Mouse (Mus musculus): ENCODE measurements around the gene Cldn17.

Cldn17 gene

GRCm38 (mm10) chr16:88506878-88507277 is at the start of gene Cldn17:
TSS of gene Cldn17 (minus strand) at chr16:88506978.
- no peak for DNase-seq (ENCODE audit: extremely low read depth, low read depth)

GRCm38 (mm10) chr16:88542488-88542887 is 35.7 kb upstream of the Cldn17 start:
- no peak for DNase-seq (ENCODE audit: extremely low read depth, low read depth)

GRCm38 (mm10) chr16:88539841-88540487 is 33.2 kb upstream of the Cldn17 start:
- no peak for DNase-seq (ENCODE audit: extremely low read depth, low read depth)

- DNase-seq (ENCODE audit: extremely low read depth, low read depth) = no peak
Measured at GRCm38 (mm10) chr16:88511348-88511747, 4.6 kb upstream of the Cldn17 start.

- DNase-seq (ENCODE audit: extremely low read depth, low read depth) = no peak
Measured at GRCm38 (mm10) chr16:88508150-88508549, 1.4 kb upstream of the Cldn17 start.

GRCm38 (mm10) chr16:88506338-88506737 is 440 bp downstream of the Cldn17 start:
- no peak for DNase-seq (ENCODE audit: extremely low read depth, low read depth)

GRCm38 (mm10) chr16:88488096-88488495 is 18.7 kb downstream of the Cldn17 start:
- DNase-seq (ENCODE audit: extremely low read depth, low read depth) = no peak

- DNase-seq (ENCODE audit: extremely low read depth, low read depth) = no peak
Measured at GRCm38 (mm10) chr16:88480011-88480774, 26.6 kb downstream of the Cldn17 start.

GRCm38 (mm10) chr16:88463235-88463634 is 43.5 kb downstream of the Cldn17 start:
- DNase-seq (ENCODE audit: extremely low read depth, low read depth) = no peak
